Mouse (Mus musculus) frontal cortex, adult 2 months (tissue): ENCODE results near the gene Defb22. TPM values are rescaled to one million over a fixed set of nuclear protein-coding genes. Genes with fewer than 3 reads are reported as not detected.

Source experiments
- DNase-seq, 2 experiments: peaks; one replicate each; pipeline ENCODE4 v3.0.0; 2022; ENCODE audit warnings: low spot score in 1 of 2; ENCODE audit errors: extremely low spot score in 1 of 2
- polyA plus RNA-seq: library from polyadenylated mRNA; depleted of rRNA; stranded (reverse); fragments of >200 nt; gene quantifications from 2 replicates; pipeline ENCODE4 v1.2.3, GENCODE M21; 2012; rRNA removed

Gene Defb22
- polyA plus RNA-seq = not detected in 2 replicates

DNA sequence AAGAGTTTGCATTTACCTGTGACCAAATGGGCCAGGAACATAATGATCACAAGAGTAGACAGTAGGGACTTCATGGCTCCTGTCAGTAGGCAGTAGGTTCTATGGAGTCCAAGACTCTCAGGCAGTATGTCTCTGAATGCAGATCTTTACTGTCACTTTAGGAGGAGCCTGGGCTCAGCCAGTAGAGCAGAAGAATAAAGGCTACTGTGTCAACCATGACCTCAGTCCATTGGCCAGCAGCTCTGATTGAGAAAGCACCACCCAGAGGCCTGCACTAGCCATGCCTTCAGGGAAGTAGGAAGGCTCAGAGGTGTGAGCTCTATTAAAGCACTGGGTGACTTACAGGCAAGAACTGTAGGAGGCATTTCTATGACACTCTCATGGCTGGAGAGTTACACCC, at the start of gene Defb22:
Defb22 (minus strand) TSS at position 101 of the 400 bp plus-strand sequence.
- no peak for DNase-seq

DNA sequence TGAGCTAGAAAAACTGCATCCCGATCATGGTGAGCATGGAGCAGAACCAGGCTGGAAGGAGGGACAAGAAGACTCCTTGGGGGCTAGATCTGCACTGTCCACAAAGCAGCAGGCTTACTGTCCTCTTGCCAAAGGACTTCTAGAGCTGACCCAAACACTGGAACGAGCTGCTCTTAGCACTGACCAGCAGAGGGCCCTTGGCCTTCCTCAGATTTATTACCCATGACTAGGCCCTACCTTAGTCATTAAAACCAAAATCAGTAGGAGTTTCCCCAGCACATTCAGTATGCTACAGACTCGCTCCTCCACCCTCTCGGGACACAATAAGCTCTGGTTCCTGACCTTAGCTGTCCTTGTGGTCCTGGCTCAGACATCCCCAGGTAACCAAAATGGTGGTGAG, 28.0 kb upstream of the Defb22 start, which contains the start of gene Defb28:
Defb28 (plus strand) TSS at position 275 of the 400 bp plus-strand sequence.
- no peak for DNase-seq

DNA sequence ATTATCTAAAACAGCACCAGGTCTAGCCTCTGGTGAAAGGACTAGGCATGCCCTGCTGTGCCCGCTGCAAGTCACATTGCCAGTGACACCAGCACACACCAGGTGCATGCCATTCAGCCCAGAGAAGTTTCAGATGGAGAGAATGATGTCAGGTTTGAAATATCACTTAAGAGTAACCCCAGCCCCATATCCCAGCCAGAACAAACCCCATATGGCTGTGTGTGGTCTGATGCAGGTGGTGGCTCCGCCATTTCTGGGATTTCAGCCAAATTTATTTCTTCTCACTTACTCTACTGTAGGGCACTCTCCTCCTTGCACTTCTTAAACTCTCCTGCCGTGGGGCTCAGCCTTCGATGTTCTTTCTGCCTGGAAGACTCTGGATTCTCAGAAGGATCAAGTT, 26.1 kb upstream of the Defb22 start:
- no peak for DNase-seq

DNA sequence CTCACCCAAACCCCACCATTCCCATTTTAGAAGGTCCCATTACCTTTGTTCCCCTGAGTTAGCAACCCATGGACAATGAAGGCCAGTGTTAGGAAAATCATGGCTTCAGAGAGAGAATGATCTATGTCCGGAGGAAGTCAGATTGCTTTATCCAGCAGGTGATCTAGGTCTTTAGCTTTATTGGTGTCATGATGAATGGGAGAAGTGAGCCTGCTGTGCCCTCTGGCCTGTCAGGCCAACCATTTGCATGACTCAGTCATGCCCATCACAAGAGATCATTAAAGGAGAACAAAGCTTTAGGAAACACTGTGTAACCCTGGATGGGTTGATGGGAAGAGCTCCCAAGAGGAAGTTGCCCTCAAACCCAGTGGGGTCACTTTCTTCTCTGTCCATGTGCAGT, 21.7 kb upstream of the Defb22 start, which contains the start of gene Defb26:
Defb26 (minus strand) TSS at position 101 of the 400 bp plus-strand sequence.
- no peak for DNase-seq

DNA sequence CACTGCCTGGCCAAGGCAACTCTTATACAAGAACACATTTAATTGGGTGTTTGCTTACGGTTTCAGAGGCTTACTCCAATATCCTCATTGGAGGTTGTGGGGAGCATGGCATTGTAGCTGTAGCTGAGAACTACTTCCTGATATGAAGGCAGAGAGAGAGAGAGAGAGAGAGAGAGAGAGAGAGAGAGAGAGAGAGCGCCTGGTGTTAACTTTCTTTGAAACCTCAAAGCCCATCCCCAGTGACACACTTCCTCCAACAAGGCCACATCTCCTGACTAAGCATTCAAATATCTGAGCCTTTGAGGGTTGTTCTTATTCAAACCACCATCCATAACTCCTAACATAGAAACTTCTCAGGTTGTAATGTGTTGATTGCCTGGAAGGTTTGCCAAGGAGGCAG, 14.0 kb upstream of the Defb22 start:
- no peak for DNase-seq

DNA sequence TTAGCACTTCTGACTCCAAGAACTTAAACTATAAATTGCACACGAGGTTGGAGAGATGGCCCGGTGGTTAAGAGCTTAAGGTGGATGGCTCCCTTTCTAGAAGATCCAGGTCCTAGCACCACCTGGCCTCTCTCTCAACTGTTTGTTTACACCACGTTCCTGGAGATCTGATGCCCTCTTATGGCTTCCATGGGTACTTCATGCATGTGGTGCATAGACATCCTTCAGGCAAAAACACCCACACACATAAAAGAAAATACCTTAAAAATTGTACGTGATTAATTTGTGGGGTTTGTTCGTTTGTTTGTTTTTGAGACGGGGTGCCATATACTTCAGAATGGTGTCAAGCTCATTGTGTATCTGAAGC, 10.9 kb upstream of the Defb22 start:
- no peak for DNase-seq

DNA sequence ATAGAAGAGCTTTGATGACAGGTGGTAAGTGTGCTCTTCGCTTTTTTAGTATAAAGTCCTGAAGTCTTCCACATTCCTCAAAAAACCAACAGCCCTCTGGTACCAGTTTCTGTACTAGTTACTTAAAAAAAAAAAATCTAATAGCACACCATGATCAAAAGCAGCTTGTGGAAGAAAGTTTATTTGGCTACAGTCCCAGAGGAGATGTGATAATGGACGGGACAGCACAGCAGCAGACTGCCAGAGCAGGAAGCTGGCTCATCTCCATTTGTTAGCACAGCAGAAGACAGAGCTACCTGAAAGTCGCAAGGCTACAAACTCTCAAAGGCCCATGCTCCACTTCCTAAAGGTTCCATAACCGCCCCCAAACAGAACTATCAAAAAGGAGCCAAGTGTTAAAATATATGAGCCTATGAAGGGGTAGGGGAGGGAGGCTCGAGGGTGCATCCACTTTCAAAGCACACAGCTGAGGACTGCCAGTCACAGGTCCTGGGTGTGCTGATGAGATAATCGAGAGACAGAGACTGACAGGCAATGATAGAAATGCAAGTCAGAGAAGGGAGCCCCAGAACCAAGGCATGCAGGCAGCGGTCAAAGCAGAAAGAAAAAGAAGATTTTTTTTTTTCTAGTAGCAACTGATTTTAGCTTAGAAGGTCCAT, 10.4 kb upstream of the Defb22 start:
- DNase-seq = peak in 1 of 2 experiments; percentile 8

DNA sequence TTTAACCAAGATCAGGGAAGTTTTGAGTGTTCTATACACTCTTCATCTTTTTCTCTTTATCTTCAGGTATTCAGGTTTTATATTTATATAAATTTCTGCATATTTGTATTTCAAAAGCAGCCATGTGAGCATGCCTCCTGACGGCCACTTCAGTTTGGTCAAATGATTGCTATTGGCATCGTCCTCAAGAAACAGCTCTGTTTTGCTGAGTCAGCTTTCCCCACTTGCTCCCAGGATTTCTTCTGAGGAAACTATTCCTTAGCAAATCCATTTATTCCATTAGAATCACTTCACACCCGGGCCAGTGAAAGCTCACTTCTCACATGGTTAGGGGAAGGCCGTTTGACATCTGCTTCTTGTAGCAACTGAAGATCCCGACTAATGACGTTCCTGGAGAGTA, 8.1 kb upstream of the Defb22 start:
- DNase-seq = no peak

DNA sequence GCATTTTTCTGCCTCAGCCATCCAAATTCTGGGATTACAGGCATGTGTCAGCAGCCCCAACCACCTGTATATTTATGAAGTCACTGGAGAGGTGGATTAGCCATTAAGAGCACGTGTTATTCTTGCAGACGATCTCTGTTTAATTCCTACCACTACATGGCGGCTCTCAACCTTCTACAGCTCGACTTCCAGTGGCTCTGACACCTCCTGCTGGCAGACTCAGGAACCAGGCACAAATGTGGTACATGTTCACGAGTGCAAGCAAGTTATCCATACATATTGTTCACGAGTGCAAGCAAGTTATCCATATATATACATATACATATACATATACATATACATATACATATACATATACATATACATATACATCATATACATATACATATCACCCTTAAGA, 3.2 kb upstream of the Defb22 start:
- no peak for DNase-seq

DNA sequence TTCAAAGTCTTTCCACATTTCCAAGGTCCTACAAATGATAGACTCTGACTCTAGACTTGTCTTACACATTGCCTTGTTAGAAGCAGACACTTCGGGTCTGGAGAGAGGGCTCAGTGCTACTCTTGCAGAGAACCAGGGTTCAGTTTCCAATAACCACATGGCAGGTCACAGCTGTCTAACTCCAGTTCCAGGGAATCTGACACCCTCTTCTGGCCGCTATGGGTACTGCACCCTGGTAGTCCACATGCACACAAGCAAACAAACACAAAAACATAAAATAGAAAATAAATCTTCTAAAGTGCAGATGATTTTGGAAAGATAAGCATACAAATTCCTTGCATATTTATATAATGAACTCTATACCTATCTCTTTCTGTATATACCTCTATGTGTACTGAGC, 2.9 kb downstream of the Defb22 start:
- no peak for DNase-seq

DNA sequence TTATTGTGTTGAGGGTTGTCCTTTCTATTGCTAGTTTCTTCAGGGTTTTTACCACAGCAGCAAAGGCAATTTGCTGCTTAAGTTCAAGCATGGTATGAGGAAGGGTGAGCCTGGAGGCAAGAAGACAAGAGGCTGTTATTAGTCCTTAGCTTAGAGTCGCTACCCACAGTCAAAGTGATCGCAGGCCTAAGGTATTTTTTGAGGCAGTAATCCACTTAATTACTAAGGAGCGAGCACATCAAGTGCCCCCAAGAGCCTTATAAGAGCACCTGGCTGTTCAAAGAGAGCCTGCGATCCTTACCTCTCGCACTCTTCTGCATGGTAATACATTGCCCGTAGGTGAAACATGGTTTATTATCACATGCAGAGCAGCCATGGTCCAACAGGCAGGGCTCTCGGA, 8.2 kb downstream of the Defb22 start:
- no peak for DNase-seq

DNA sequence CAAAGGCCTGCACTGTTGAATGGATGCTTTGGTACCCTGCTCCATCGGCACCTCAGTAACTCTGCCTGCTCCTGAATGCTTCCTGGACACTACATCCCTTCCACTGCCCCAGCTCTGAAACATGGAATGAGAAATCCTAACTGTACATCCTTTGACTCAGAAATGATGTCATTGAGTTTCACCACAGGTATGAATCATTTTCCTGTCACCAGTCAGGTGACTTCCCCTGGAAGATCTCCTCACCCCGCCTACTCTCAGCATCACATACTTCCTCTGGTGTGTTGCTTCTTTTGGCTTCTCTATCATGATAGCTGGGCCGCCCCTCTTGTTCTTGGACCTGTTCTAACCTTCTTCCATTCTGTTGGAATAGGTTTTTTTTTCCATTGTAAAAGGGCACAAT, 9.1 kb downstream of the Defb22 start:
- no peak for DNase-seq

DNA sequence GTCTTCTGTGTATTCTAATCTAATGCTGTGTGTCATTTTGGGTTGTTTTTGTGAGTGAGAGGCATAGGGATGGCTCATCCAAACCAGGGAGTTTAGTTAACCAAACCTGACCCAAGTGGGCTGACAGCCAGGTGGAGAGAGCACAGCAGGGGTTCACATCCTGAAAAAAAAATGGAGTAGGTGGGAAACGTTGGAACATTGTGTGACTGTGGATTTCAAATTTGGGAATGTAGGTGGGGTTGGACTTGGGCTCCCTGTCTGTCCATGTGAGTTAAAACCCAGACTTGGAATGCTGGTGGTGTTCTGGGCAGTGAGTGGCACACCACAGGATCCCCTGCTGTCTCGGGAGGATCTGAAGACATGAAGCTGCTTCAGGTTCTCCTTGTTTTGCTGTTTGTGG, 13.2 kb downstream of the Defb22 start, which contains the start of gene Defb20:
Defb20 (plus strand) TSS at position 301 of the 400 bp plus-strand sequence.
- DNase-seq = no peak

DNA sequence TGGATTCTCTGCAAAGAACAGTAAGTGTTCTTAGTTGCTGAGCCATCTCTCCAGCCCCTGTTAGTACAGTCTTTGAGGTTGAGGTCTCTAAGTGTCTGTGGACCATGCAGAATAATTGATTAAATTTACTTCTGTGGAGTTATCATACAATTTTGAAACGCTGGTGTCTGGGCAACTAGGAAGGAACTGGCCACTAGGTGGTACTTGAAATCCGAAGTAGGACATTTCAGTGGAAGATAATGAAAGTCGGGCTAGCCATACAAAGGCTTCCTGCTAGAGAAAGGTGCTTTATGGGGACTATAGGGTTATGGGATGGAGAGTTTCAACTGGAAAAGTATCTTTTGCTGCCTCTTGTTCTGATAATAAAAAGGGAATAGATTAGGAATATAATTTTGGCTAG, 17.5 kb downstream of the Defb22 start:
- DNase-seq = no peak

DNA sequence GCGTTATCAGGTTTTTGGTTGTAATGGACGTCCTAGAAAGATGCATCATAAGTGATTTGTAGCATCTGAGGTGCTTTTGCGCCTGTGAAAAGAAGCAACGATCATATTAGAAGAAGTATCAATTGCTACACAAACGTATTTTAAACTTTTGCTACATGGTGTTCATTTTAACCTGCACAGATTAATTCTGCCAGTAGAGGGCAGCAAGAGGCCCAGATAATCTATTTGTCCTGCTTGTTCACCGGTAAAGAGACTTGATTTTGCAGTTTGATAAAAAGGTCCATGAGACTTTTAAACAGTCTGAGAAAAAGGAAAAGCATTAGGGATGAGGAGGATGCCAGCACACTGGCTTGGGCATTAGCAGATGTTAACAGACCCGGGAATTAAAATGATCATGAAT, 19.0 kb downstream of the Defb22 start:
- peak in 1 of 2 experiments; percentile 84 for DNase-seq

DNA sequence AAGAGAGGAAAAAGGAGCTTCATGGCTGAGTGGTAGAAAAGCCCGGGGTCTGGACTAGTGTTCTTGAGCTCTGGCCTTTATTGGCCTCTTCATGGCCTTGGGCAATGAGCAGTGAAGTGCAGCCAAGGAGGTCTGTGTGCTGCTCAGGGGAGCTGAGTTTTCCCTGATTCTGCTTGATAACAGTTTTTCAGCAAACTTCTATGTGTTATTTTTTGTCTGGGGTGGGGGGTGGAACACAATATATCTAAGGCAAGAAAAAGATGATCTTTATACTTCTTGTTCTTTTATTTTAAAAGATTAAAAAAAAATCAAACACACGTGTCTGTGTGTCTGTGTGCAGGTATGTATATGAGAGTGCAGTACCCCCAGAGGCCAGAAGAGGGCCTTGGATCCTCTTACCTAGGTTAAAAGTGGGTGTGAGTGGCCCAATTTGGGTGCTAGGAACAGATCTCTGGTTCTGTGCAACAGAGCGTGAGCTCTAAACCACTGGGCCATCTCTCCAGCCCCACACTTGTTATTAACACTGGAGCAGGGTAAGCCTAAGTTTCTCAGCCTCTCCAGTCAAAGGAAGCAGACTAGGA, 25.3 kb downstream of the Defb22 start, which contains the start of gene Defb23:
Defb23 (minus strand) TSS at position 51 of the 581 bp plus-strand sequence.
- no peak for DNase-seq

DNA sequence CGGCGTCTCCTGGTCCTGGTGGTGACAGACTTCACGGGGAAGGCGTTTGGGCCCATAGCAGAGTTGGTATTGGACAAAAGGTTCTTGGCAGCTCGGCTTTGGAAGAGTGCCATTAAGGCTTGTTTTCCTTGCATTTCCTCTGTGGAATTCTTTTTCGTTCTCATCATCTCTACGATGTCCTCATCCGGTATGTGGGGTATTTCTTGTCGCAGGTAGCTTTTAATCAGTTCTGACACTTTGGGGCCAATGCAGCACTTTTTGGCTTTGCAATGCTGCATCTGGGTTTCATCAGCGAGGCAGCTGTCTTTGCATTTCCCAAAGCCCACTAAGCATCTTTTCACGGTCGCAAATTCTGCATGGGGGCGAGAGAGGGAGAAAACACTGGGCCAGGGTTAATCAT, 30.7 kb downstream of the Defb22 start:
- no peak for DNase-seq

DNA sequence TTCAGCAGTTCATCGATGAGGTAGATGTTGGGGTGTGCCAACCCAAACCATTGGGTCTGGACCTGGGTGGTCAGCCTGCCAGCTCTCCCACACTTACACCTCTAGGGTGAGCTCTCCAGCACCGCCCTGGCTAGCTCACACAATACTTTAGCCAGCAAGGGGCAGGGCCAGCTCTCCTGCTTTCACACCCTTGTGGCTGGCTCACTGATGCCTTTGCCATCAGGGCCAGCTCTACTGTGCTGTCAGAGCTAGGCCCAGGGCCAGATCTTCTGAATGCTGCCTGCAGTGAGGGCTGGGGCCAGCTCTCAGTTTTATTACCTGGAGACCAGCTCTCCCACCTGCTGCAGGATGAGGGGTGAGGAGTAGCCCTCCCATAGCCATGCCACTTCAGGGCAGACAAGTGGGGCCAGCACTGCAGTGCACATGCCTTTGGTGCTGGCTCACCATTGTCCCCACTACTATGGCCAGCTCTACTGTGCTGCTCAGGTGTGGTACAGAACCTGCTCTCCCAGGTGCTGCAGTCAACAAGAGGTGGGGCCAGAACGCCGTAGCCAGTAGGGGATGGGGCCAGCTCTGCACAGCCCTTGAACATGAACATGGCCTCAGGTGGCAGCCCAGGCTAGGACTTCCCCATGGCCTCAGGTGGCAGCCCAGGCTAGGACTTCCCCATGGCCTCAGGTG, 37.7 kb downstream of the Defb22 start:
- no peak for DNase-seq

DNA sequence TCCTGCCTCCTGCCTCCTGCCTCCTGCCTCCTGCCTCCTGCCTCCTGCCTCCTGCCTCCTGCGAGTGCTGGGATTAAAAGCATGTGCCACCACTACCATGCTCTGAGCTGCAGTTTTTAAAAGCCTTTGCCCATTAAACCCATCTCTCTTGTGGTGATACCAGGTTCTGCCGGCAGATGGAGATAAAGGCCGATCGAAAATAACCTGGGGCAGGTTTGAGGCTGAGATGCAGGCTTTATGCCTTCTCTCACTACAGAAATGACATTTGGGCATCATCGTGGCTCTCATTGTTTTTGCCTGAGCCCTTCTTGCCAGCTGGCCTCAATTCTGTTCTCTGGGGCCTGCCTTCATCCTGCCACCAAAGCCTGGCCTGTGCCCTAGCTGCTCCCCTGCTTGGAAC, 39.7 kb downstream of the Defb22 start:
- DNase-seq = peak in 1 of 2 experiments; percentile 88

DNA sequence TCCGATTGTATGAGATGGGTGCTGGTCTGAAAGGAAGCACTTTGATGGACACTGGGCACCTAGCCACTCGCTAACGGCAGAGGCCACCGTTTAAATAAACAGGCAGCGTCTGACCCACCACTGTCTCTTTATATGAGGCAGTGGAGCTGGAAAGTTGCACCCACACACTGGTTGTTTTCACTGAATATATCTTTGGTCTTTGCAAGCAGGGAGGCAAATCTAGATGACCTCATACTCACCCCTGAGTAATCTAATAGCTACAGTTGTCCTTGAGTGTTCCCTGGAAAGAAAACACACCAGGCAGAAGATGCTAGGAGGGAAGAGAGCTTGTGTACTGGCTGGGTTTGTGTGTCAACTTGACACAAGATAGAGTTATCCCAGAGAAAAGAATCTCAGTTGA, 42.5 kb downstream of the Defb22 start:
- DNase-seq = no peak

DNA sequence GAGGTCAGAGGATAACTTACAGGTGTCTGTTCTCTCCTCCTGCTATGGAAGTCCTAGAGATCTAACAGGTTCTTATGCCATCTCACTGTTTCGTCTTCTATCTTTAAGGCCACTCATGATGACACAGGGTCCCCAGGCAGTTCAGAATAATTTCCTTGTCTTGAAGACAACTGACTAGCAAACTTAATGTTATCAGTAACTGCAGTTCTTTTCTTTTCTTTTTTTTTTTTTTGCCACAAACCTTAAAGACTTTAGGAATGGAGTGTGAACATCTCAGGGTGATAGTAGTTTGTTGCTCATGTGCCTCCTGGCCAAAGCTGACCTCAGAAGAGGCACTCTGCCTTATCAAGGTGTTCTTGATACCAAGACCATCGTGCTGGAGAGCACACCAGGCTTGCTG, 43.3 kb downstream of the Defb22 start:
- DNase-seq = no peak

DNA sequence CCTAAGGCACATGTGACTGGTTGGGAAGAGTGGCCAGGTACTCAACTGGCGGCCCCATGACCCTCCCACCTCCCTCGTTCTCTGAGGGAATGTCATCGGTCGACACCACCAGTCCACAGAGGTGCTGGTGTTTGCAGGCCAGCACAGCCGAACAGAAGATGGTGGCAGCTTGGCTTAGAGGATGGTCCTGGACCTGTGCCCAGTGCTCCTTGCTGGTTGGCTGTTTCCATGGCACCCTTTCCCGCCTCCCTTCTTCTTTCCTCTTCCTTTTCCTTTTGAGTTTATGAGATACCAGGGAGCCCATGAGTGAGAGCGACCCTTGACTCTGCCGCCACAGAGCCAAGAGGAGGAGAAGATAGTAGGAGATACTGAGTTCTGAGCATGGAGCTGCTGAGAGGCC, 46.7 kb downstream of the Defb22 start:
- peak in 1 of 2 experiments; percentile 20 for DNase-seq
